Mouse (Mus musculus): ENCODE results near the gene Galnt4. TPM values are rescaled to one million over a fixed set of nuclear protein-coding genes. Genes with fewer than 3 reads are reported as not detected.
A peak's percentile ranks its signal among the peaks of the same experiment; 100 is the strongest.

Galnt4 gene
- polyA plus RNA-seq (2012; rRNA removed), result 10.0 and 10.5 TPM in 2 replicates

DNA sequence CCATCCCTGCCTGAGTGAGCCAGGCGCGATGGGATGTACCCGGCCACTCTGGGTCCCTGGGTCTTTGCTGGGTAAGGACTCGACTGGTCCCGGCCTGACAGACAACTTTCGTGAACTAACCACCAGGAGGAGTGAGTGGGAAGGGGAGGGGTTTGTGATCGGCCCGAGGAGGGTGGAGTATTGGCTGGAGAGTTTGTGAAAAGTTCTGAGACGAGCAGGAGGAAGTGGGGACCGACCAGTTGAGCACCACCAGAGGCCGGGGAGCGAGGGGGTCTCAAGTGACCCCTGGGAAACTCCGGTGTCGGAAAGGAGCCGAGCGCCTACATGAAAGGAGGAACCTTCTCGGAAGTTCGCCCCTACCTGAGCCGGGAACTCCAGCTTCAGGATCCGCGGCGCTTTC lies at the start of gene Galnt4:
Gene Galnt4, plus strand, starts transcription at position 196 of the 400 bp plus-strand sequence.
- WGBS, result under 1% methylated on average over 22 of the region's 22 CpGs
- DNase-seq (ENCODE audit: low read depth, low spot score), result no peak

DNA sequence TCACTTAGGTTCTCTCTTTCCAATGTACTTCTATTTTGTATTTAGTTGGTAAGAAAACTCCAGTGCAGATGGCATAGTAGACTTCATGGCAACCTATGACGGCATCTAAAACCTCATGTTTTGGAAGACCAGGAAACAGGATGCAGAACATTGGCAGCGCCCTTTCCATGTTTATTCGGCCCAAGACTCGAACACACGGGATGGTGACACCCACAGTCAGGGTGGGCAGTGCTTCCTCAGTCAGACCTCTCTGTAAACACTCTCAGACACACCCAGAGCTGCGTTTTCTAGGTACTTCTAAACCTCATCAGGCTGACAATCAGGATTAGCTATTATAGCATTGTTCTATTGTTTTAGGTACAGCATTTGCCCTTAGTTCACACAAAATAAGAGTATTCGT lies 47.4 kb upstream of the Galnt4 start:
- DNase-seq (ENCODE audit: low read depth, low spot score), result no peak
- WGBS, result 78% methylated on average over 7 of the region's 7 CpGs

DNA sequence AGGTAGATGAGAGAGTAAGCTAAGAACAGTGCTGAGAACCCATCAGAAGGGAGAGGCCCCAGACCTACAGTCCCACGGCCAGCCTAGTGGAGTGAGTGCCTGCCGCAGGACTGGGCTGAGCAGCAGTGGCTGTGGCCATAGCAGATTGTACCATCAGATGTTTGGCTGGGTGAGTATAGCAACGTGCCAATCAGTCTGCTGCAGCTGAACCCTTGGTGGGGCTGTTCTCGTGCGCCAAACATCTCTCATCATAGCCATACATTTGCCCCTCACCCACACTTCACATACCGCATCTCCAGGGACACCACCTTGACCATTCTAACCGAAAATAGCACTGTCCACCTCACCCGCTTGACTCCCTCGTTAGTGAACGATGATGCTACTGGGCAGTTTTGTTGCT lies 46.5 kb upstream of the Galnt4 start:
- 88% methylated on average over 10 of the region's 10 CpGs for WGBS
- DNase-seq (ENCODE audit: low read depth, low spot score), result no peak

DNA sequence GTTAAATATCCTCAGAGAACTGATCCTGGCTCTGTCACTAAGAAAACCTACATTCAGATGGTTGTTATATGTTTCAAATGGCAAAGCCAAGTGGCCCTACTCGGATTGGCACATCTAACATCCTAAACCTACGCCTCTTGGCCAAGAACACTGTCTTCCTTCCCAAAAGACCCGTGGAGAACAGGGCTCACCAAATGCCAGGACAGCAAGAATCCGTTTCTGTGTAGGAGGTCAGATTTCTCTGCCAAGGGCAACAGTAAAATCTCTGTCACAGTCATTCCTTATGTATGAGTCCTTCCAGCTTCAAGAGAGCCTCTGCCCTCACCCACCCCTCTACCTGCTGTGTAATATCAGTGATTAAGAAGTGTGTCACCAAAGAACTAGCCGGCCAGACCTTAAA lies 45.4 kb upstream of the Galnt4 start:
- DNase-seq (ENCODE audit: low read depth, low spot score), result no peak
- WGBS, result 75% methylated on average over 5 of the region's 5 CpGs

DNA sequence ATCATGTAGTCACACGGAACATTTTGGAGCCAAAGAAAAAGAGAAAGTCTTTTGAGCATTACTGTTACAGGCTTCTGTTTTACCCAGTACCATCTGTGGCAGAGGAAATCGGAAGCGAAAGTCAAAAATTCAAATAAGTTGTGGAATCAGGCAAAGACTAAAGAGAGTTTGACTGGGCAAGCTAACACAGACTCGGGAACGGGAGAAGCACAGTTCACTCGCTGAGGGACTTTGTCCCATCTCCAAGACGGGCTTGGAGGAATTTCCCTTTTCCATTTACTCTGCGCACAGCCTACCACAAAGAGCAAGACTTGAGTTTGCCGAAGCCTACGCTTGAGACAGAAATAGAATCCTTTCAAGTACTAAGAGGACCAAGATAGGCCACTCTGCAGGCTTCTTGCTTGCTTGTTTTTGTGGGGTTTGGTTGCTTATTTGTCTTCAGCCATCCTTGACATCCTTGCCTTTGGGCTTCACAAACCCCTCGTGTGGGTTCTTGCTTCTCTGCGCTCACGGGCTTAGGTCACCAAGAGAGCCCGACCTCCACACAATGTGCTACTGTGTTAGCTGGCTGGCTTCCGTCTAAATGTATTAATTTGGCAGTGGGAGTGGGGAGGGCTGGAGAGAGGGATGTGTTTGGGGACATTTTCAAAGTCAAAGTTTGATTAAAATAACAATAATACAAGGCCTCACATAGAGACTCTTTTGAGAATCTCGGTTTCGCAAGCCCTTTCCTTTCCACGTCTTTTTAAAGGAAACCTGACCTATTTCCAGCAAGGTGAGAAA lies 31.7 kb upstream of the Galnt4 start:
- DNase-seq (ENCODE audit: low read depth, low spot score), result no peak
- WGBS, result 89% methylated on average over 18 of the region's 18 CpGs

DNA sequence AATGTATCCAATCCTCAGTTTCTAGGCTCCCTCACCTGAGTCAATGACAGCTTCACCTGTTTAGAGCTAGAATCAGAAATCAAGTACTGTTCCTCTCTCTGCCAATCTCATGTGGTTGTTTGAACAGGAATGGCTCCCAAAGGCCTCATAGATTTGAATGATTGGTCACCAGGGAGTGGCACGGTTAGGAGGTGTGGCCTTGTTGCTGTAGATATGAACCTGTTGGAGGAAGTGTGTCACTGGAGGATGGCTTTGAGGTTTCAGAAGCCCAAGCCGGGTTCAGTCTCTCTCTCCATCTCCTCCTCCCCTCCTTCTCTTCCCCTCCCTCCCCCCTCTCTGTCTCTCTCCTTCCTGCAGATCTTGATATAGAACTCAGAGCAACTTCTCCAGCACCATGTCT lies 29.3 kb upstream of the Galnt4 start:
- DNase-seq (ENCODE audit: low read depth, low spot score), result no peak
- 60% methylated on average over 2 of the region's 2 CpGs for whole genome bisulfite sequencing

DNA sequence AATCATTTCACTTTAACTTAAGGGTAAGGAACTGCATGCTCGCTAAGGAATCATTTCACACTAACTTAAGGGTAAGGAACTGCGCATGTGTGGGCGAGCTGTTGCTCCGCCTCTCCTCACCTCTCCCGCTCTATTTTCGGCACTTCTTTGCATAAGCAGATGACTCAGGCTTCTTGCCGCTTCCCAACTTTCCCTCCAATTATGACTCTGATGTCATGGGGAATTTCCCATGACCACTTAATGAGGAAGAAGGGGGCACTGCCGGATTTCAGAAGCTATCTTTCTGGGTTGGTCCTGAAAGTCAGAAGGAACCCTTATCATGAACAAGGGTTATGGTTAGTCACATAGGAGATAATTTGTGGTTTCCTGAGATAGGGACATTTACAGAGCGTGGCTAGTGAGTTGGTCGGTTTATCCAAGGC lies 26.4 kb upstream of the Galnt4 start:
- WGBS, result 54% methylated on average over 10 of the region's 10 CpGs
- no peak for DNase-seq (ENCODE audit: low read depth, low spot score)

DNA sequence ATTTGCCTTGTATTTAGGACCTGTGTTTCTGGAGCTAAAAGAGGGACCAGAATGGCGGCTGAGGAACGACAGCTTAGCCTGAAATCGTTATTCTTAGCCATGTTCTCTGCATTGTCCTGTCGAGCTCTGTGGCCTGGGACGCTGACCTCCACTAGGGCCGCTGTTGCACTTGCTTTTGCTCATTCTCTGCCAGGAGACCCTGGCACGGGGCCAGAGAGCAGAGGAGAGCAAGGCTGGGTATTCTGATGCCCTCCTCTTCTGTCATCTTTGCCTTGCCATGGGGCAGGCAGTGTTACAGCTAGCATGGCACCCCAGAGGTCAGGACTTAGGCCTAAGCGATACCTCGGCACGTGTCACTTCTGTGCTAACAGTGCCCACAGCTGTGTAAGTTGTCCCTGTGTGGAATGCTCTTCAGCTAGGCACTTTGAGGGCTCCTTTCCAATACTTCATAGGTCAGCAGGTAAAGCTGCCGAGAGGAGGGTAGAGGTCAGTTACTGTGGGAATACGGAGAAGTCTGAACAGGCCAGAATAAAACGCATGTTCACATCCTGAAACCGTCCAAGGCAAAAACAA lies 24.4 kb upstream of the Galnt4 start:
- no peak for DNase-seq (ENCODE audit: low read depth, low spot score)
- 93% methylated on average over 14 of the region's 14 CpGs for WGBS

DNA sequence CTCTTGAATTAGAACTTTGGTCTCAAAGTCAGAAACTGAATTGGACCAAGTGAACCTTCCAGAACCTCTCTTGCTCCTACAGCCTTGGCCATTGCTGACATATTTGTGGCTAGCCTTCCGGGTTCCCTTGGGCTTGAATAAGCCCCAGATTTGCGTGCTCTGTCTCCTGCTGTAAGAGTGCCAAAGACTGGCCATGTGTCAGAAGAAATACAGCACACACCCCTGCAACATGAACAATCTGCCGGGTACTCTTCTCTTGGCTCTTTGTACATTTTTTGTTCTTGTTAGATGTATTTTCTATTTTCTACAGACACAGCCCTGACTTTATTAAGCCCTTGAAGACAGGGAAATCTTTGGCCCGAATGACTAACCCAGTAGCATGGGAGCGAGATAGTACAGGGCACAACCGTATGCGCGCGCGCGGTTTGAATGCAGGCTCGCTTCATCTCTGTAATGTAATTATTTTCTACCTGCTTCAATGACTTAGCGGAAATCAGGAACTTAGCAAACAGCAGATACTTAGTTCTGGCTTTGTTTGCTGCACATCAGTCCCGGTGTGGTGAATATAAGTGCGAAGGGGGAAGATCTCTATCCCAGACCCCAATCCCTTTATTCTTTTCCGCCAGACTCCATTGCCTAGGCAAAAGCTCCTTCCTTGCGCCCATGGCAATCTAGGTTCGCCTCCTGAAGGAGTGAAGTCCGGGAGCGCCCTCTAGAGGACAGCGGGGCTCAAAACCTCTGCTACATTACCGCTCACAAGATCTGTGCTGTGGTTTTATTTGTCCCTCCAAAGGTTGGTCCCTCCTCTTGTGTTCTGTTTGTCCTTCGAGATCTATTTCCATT lies 23.3 kb upstream of the Galnt4 start:
- WGBS, result 48% methylated on average over 23 of the region's 23 CpGs
- peak; percentile 79 for DNase-seq (ENCODE audit: low read depth, low spot score)

DNA sequence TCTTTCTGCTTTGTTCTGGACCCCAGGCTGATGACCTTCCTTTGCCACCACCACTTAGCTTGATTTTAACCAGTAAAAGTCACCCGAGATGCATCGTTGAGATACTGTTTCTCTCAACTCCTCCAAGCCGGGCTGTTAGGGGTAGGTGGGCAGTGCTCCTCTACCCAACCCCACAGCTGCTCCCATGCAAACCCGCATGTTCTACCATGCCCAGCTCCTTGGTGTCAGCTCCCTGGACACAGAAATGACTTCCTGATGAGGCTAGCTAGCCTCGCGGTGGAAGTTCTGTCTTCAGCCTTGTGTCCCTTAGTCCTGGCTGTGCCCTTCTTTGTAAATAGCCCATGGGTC lies 22.7 kb upstream of the Galnt4 start:
- WGBS, result 39% methylated on average over 6 of the region's 6 CpGs

DNA sequence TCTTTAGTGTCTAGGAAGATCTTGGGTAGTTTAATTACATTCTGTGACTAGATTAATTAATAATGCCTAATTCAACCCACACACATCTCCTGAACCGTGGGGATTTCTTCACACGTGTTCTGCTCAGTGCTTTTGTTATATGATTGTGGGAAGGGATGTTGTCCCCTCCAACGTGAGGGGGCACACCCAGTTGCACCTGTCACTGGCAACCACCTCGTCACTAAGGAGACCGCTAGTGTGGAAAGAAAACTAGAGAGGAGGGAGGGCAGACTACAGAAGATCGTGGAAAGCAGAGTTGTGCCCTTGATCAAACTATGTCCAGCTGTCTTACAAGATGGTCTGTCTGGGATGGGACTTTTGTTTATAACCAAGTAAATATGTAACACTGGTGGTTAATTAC lies 21.9 kb upstream of the Galnt4 start:
- 59% methylated on average over 6 of the region's 6 CpGs for WGBS
- no peak for DNase-seq (ENCODE audit: low read depth, low spot score)

More for the DNA sequence above, 22.7 kb upstream of the Galnt4 start:
- no peak for DNase-seq (ENCODE audit: low read depth, low spot score)

DNA sequence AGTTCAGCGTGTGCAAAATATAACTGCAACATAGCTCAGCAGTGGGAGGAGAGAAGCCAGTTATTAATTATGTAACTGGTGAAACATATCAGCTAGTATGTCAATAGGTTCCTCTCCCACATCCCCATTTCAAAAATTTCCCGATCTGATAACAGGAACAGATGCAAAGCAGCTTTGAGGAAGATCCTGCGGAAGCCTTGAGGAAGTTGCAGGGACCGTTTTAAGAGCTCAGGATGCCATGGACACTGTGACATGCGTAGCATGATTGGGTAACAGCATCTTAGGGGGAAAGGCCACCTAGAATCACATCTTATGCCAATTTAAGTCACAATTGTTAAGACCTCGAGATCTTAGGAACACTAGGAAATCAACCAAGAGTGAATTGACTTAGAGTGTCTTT lies 18.1 kb upstream of the Galnt4 start:
- no peak for DNase-seq (ENCODE audit: low read depth, low spot score)
- 77% methylated on average over 6 of the region's 6 CpGs for WGBS

DNA sequence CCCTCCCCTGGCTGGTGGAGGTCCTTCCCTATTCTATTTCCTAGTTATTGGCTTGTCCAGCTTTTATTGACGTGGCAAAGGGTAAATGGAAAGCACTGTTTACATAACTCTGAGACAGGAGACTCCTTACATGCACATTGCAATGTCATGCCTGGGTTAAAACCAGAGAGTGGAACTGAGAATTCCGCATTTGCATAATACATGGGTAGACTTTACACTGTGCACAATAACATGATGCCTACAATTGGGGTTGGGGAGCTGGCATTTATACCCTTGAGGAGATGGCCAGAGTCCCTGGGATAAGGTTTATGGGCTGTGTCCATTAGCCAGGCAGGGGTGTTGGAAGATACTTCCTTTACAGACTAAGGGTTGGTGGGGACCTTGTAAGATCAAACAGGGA lies 14.6 kb upstream of the Galnt4 start:
- WGBS, result 63% methylated on average over 2 of the region's 2 CpGs
- no peak for DNase-seq (ENCODE audit: low read depth, low spot score)

DNA sequence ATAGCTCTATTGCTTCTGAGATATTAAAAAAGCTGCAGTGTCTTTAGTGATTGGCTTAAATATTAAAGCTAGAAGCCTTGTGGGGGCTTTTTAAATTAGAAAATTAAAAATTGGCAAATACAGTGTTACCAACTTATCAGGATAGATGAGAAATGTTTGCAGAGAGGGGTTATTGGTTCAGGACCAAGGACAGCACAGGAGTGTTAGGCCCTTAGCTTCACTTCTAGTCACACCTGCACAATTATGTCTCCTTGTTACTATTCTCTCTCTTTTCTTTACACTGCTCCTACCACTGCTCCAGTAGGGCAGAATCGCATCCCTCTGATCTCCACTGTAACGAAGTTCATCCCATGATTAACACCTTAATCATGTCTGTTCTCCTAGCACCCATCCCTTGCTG lies 12.8 kb upstream of the Galnt4 start:
- DNase-seq (ENCODE audit: low read depth, low spot score), result no peak
- WGBS, result 67% methylated on average over 2 of the region's 2 CpGs

DNA sequence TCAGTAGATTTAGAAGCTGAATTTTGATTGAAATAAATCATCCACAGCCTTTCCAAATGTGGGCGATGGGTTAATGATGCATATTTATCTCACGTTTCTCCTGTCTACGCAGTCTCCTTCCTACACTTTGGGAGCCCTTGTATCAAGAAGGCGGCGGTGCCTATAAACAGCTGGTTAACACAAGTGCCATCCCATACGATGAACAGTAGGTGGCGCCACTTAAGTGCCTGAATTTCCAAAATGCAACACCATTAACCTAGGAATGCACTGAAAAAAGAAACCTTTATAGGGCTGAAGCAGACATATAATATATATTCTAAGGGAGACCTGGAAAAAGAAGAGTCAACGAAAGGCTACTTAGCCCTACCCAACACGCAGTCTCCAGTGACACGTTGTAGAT lies 10.6 kb upstream of the Galnt4 start:
- 59% methylated on average over 10 of the region's 10 CpGs for WGBS
- no peak for DNase-seq (ENCODE audit: low read depth, low spot score)

DNA sequence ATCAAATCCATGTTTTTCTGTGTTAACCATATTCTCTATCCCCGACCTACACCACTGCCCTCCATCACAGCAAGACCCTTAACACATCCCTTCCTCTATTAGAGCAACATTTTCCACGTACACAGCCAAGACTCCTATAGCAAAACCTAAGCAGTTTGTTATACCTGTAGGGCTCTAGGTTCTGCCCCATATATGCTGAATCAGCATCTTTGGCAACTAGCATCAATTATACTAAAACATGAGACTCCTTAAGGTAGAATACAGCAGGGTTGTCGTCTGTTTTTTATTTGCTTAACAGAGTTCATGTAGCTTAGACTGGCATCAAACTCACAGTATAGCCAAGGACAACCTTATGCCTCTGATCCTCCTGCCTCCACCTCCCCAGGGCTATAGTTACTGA lies 2.4 kb upstream of the Galnt4 start:
- no peak for DNase-seq (ENCODE audit: low read depth, low spot score)
- 72% methylated on average over 3 of the region's 3 CpGs for WGBS

DNA sequence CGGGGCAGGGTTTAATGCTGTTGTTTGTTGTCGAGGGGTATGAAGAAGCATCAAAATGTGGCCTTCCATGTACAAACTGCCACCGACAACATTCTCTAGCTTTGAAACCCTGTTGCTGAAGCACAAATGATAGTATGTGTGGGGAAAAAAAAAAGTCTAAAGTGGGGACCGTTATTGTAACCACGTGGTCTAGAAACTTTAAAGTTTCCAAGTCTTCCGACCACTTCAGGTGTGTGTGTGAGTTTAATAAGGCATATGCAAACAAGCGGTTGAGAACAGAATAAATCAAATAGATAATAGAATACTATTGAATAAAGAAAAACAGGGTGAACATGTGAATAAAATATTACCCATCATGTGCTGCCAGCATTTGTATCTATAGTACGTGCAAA lies 1.7 kb upstream of the Galnt4 start:
- 12% methylated on average over 8 of the region's 8 CpGs for WGBS
- DNase-seq (ENCODE audit: low read depth, low spot score), result no peak

DNA sequence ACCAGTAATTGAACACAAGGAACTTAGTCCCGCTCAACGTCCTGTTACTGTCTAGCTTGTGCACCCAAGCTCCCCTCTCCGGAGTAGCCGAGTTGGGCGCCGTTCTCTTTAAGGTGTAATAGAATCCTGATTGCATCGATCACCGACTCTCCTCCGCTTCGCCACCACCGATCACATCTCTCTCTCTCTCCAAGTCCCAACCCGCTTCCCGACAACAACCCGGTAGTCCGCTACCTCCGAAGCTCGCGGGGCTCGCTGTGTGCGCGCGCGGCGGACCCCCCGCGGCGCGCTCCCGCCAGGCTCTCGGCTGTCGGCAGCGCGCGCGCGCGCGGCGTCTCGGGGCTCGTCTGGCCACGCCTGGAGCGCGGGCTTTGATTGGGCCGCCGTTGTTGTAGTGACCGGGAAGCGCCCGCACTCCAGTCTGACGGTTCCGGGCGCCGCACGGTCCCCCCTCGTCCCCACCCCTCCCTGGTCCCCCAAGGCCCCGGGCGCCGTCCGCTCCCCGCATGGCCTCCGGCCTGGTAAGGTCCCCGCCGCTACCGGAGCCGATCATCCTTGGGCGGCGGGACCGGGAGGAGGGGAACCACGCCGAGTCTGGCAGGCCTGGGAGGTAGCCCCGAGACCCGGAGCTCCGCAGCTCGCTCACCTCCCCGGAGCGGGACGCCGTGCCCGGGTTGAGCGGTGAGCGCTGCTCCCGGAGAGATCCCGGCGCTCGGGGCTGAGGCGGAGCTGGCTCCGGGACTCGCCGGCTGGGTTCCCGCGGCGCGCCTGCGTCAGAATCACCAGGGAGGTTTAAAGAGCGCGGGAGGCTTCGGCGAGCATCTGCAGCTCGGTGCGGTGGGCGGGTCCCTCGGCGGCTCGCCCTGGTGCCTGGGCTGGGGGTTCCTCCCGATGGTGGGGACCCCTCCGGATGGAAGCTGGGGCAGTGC lies 992 bp upstream of the Galnt4 start, which contains the start of gene Poc1b:
Gene Poc1b, plus strand, starts transcription at position 334 of the 929 bp plus-strand sequence.
- DNase-seq (ENCODE audit: low read depth, low spot score), result no peak
- WGBS, result under 1% methylated on average over 105 of the region's 106 CpGs

DNA sequence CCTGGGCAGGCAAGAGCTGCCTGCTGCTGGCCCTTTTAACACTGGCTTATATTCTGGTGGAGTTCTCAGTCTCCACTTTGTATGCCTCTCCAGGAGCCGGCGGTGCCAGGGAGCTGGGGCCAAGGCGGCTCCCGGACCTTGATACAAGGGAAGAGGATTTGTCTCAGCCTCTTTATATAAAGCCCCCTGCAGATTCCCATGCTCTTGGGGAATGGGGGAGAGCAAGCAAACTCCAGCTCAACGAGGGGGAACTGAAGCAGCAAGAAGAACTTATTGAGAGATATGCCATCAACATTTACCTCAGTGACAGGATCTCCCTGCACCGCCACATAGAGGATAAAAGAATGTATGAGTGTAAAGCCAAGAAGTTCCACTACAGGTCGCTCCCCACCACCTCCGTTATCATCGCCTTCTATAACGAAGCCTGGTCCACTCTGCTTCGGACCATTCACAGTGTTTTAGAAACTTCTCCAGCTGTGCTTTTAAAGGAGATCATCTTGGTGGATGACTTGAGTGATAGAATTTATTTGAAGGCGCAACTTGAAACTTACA lies 548 bp downstream of the Galnt4 start:
- WGBS, result 25% methylated on average over 12 of the region's 12 CpGs
- DNase-seq (ENCODE audit: low read depth, low spot score), result no peak
